Mouse (Mus musculus): ENCODE data around the gene Slc6a19.
"Not testable (repeated sequence)": the region's sequence is repeated elsewhere in the genome, so short reads cannot be mapped to it uniquely, and the experiment has no call there.

Gene Slc6a19

DNA sequence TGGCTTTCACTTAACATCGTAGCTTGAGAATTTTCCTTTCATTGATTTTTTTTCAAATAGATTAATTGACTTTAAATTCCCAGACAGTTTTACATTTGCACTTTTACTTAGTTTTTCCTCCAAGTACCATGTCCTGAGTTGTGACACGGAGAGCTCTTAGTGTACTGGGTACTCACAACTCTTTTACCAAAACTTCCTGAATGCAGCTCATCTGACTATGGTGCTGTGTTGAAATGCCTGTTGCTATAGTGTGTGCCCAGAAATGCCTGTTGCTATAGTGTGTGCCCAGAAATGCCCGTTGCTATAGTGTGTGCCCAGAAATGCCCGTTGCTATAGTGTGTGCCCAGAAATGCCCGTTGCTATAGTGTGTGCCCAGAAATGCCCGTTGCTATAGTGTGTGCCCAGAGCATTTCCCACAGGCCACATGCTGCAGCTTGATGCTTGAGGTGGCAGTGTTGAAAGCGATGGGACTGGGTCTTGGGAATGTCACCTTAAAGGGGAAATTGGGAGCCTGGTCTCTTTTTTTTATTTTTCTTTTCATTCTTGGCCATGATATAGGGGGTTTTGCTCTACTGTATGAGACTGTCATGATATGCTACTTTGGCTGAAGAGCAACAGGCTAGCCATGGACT is at the start of gene Slc6a19:
Gene Slc6a19 (minus strand): TSS at position 172 of the 632 bp plus-strand sequence.
- DNase-seq, result no peak

DNA sequence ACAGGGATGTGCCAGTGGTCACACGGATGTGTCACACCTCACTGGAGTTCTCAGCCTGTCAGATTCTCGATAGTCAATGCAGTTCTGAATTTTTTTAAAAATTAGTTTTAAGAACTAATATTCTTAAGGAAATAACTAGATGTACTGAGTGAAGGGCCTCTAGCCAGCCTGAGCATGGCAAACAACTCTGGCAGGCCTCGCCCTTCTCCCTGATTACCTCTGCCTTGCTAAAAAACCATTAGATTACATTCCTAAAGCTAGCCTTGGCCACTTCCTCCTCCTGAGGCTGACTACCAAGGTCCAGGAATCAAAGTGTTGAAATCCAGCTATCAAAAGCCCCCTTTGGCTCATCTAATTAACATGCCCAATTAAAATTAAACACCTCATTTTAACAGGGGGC is 46.6 kb upstream of the Slc6a19 start:
- DNase-seq, result no peak

DNA sequence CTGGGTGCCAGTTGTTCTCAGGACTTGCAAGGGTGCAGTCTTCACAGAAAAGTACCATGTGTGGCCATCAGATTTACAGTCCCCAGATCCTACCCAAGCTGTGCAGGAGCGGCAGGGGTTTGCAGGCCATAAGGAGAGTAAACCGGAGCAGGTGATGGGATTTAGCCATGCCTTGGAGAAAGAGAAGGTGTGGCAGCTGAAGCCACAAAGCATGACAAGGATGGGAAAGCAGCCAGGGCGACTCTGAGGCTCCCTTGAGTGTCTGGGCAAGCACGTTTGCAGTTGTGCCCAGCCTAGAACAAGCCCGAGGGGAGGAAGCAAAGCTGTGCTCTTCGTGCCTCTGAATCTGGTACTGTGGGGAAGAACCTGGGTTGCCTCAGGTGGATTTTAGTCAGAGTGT is 45.8 kb upstream of the Slc6a19 start:
- DNase-seq, result peak in 1 of 2 experiments; percentile 39

DNA sequence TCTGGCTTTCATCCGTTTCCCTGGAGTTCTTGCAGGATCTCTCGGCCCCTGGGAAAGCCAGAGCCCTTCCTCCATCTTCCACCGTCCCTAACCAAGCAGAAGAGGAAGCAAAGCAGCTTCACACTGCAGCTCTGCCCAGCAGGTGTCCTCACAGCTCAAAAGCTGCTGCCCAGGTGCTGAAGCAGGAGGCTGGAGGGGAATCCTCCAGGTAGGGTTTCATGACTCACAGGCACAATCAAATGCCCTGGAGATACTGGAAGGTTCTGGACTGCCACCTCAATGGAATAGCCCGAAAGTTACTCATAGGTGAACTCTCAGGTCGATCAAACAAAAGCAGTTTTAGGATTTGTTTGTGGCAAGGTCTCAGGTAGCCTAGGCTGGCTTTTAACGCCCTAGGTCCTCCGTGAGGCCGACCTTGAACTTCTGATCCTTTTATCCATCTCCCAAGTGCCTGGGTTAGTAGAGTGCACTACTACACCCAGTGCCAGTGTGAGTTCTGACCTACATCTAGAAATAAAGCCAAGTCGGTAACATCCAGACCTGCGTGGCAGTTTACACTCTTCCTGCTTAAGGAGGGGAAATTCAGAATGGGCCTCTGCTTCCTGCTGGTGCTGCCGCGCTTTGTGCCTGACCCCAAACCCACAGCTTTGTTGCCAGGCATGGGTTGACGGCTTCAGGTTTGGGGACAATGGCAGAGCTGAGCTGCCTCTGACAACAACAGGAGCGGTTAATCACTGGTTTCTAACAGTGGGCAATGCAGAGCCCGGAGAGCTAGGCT is 44.2 kb upstream of the Slc6a19 start:
- peak in 1 of 2 experiments; percentile 43 for DNase-seq

DNA sequence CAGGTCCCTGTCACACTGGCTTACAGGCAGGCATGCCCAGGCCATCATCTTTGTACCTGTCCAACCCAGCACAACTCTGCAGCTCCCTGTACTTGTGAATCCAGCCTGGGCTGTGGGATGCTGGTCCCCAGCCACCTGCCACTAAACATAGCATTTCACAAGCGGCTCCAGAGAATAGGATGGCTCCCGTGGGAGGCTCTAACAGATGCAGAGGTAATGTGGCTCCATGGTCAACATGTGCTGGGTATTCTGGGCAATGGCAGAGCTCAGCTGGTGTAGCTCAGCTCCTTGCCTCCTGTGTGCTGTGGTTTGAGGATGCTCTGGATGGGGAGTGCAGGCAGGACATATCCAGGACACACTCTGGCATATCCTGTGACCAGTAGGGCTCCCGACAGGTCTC is 39.0 kb upstream of the Slc6a19 start:
- no peak for DNase-seq

DNA sequence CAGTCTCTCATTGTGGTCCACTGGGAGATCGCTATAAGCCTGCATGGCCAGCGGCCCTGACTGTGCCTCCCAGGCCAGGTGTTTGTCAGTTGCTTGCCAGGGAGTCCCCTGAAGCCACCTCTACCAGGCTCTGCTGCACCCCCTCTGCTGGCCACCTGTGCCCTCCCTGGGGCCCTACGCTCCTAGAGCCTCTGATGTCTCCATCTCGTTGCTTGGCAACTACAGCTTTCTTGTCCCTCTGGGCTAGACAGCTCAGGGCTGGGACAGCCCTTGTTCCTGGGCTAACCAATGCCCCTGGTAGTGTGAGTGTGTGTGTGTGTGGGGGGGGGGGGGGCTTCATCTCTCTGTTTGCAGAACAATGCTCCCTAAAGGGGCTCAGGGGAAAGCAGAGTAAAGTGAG is 38.3 kb upstream of the Slc6a19 start:
- DNase-seq, result no peak

DNA sequence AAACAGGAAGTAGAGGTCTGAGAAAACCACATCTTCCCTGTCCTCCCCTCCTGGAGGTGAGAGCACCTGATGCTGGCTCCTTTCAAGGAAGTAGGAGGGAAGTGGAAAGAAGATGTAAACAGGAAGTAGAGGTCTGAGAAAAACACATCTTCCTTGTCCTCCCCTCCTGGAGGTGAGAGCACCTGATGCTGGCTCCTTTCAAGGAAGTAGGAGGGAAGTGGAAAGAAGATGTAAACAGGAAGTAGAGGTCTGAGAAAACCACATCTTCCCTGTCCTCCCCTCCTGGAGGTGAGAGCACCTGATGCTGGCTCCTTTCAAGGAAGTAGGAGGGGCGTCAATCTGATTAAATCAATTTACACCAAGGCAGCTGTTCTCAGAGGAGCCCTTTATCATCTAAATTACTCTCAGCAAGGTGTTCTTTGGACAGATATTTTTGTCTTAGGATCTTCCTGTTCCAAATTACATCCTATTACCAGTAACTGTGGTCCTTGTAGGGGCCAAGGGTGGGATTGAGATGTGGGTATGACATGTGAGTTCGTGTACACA is 35.8 kb upstream of the Slc6a19 start:
- not testable (repeated sequence) for DNase-seq

DNA sequence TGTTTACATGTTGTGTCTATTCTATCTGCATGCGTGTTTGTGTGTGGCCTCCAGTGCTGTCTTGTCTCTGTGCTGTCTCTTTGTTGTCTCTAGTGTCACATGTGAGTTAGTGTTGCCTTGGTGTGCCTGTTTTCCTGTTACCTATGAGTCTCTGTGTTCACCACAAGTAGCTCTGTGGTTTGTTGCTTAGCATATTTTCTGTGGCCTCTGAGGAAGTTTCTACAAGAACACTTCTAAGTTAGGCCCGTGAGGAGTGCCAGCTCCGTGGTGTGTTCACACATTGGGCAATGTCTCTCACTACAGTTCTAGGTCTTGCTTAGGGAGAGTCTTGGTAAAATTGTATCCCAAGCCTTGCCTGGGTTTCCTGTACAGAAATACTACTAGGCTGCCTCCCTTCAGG is 32.3 kb upstream of the Slc6a19 start:
- DNase-seq, result peak in 1 of 2 experiments; percentile 19

DNA sequence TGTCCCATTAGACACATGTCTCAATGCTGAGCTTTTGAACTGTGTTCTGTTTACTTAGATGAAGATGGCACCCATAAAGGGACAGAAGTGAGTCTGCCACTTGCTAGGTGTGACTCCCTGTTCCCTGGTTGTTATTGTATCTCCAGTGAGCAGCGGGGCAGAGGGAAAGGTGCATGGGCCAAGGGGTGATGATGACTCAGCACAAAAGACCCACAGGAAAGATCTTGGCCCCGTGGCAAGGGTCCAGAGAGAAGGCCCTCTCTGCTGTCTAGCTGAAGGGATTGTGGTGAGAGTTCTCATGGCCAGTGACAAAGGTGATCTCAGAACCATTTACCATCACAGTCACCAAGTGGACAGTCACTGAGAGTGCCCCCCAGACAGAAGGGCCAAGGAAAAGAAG is 31.3 kb upstream of the Slc6a19 start:
- DNase-seq, result no peak

DNA sequence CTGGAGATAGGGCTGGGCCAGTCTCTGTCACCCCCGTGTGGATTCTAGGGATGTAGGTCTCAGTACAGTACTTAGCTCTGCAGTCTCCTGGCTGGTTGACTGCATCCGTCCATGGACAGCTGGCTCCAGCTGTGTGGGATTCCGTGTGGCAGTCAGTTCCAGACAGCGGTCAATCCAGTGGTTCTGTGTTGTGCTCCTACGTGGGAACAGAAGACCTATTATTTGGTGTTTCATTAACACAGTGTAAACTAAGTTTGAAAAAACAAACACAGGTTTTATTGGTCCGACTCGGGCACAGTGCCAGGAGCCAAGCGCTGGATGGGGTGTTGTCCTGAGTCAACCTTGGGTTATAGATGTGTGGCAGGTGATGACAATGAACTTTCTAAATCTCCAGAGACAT is 30.6 kb upstream of the Slc6a19 start:
- DNase-seq, result peak; percentile 35 to 64

DNA sequence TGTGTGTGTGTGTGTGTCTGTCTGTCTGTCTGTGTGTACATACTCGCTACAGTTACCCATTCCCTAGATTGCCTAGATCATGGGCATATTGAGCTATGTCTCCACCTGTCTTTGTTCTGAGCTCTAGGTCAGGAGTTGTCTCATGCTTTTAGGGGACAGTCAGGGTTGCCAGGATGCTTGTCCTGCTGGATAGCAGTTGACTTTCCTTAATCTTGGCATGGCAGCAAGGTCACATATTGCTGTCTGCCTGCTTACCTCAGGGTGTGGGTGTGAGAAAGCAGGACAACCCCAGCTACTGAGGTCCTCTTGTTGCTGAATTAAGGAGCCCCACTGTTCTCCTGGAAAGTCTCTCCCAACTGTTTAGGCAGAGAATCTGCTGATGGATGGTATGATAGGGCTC is 29.7 kb upstream of the Slc6a19 start:
- DNase-seq, result no peak

DNA sequence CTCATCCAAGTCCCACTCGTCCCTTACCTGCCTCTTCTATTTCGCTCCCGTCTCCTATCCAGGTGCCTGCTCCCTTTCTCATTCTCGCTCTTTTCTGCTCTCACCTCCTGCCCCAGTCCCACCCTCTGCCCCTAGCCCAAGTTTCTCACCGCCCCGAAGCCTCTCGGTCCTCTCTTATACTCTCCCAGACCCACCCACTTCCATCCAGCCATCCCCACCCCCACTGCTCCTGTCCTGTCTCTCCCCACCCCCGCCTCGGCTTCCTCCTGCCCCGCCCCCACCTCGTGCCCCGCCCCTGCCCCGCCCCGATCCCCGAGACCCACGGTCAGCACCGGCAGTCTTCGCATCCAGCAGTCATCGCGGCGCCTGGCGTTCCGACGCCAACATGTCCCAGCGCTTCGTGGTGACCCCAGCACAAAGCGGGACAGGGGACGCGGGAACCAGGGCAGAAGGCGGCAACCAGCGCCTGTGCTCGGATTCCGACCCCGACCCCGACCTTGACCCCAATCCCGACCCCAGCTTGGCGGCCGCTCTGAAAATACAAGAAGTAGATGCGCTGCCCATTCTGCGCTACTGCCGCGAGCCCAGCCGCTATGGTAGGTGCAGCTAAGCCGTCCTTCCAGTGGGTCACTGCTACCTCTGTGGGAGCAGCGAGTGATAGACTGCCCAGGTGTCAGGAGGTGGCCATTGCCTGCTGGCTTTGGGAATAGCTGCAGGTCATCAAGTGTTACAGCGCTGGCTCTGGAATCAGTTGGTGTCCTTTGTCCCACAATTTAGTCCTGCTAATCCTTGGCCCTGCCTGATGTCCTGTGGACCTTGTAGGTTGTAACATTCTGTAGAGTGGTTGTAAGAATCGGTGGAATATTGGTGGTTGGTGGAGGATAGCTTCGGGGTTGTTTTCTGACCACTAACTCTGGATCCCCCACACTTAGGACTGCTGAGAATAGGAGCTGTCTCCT is 28.4 kb upstream of the Slc6a19 start, which contains the start of gene Slc12a7:
Gene Slc12a7 (plus strand): TSS at position 353 of the 959 bp plus-strand sequence.
- peak; percentile 36 to 45 for DNase-seq

DNA sequence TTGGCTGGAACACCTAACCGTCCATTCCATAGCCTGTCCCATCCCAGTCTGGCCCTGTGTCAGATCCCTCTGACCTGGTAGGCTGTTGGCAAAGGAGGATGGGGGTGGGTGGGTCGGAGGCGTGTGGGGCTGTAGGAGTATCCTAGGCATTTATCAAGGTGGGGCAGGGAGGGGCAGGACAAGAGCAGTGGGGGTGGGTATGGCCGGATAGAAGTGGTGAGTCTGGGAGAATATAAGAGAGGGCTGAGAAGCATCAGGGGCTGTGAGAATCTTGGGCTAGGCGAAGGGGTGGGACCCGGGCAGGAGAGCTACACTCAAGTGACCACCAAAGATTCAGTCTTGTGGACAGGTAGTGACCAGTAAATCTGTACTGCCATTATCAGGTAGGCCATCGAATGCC is 27.6 kb upstream of the Slc6a19 start:
- no peak for DNase-seq

DNA sequence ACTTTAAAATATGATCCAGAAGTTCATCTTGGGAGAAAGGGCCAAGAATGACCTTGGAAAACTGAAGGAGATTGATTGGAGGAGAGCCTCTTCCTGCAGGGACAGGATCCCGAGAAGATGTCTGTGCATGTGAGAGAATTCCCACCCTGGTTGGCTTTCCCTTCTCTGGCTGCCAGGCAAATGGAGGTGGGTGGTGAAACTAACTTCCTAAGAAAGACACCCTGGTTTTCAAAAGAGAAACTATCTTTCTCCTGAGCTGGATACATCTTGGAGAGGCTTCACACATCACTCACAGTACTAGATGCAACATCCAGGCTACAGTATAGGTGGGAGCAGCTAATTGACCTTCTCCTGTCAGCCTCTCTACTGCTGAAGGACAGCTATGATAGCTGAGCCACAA is 26.2 kb upstream of the Slc6a19 start:
- DNase-seq, result no peak

DNA sequence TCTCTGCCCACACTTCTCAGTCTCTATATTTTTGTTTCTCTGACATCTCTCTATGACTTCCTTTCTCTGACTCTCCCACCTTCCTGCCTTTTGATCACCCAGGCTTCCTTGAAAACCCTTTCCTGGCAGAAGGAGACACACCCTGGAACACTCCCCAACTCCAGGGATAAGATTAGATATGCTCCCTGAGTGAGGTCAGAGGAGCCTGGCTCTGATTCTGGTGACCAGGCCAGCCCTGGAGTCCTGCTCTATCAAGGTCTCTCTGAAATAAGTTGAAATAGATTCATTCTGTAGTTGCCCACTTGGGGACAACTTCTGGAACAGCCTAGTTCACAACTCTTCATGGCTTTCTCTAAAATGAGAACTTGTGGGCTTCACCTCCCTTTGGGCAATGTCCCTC is 24.0 kb upstream of the Slc6a19 start:
- DNase-seq, result no peak

DNA sequence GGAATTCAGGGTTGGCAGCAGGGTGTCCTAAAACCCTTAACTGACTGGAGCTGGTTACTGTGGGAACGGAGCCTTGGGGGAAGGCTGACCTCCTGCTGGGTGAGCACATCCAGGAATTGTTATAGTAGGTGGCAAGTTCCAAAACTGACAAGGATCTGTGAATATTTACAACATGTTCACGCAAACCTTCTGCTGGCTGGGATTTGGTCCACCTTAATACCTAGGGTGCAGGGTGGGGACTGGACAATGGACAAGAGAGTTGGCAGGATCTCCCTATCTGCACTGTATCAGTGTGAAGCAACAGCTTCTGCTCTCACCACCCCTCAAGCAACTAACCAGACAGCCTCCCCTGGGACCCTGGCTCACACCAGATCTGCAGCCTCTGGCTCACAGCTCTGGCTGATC is 23.0 kb upstream of the Slc6a19 start:
- no peak for DNase-seq

DNA sequence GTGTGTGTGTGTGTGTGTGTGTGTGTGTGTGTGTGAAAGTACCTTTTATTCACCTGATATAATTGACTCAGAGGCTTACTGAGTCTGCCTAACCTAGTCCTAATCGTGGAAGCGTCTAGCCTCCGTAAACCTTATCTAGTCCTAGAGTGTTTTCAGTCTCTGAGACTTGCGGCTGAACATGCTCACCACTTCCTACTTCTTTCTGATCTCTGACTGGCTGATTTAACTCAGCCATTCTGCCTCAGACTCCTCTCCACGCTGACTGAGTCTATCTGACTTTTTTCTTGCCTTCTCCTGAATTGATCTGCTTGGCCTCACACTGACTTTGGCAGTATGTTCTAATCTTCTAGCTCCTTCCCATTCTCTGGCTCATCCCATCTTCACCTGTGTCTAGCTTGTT is 20.6 kb upstream of the Slc6a19 start:
- no peak for DNase-seq

DNA sequence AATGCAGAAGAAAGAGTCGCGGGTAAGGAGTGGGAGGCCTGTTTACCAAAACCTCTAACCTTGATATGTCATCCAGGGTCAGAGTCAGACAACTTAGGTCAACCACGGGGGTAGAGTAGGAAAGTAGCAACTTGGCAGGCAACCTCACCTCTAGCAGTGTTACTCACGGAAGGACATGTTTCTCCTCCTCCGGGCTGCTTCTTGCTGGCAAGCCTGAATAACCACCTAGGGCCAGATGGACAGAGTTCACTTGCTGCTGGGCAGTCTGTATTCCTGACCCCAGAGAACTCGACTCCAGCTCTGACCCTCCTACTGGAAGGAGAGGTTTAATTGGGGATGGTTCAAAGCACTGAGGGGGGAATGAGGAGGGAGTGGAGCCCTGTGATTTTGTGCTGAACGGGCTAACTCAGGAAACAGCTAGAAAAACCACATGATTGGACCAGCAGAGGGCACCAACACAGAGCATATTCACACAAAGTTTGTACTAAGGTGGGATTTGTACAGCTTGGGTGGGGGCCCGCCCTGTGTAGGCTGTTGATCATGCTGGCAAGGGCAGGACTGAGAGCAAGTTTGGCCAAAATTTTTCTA is 18.5 kb upstream of the Slc6a19 start:
- peak in 1 of 2 experiments; percentile 57 for DNase-seq

DNA sequence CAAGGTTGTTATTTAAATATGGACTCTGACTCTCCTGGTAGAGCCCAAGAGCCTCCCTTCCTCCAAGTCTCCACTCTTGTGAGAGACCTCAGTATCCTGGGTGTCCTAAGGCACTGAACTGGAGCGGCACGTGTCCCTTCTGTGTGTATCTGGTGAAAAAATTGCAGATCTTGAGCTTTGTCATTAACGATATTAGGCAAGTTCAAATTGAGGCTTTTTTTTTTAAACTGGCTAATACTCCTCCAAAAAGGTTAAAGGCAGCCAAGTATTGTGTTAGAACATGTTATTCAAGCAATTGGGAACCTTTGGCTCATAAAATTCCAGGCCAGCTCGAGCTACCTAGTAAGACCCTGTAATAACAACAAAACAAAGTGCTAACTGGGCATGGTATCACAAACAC is 15.6 kb upstream of the Slc6a19 start:
- DNase-seq, result no peak

DNA sequence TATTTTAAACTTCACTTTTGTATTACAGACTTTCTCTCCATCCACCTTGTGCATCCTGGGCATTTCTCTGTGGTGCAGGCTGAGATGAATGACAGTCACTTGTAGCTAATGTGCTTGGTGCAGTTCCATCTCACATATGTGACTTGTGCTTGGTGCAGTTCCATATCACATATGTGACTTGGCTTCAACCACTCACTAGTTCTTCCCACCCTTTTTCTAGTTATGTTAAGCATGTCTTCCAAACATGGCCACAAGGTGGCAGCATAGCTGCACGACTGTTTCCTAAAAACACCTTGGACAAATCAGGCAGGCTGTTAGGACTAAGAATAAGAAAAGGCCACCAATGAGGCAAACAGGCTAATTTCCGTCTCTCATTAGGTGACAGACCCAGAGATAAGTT is 13.6 kb upstream of the Slc6a19 start:
- DNase-seq, result peak; percentile 56 to 85

DNA sequence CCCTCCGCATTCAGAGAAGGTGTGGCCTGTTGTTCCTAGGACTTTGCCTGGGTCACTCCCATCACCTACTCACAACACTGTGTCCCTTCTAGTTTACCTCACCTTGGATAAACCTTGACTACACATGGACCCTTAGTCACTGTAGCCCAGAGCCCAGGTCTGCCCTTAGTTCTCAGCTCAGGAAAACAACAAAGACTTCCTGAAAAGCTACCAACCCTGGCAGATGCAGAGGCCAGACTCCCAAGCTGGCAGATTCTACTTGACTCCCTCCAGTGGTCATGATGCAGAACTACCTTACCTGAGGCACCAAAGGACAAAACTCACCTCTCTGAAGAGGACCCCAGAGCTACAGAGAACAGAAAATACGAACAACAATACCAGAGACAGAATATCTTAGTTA is 9.4 kb upstream of the Slc6a19 start:
- DNase-seq, result peak in 1 of 2 experiments; percentile 23

DNA sequence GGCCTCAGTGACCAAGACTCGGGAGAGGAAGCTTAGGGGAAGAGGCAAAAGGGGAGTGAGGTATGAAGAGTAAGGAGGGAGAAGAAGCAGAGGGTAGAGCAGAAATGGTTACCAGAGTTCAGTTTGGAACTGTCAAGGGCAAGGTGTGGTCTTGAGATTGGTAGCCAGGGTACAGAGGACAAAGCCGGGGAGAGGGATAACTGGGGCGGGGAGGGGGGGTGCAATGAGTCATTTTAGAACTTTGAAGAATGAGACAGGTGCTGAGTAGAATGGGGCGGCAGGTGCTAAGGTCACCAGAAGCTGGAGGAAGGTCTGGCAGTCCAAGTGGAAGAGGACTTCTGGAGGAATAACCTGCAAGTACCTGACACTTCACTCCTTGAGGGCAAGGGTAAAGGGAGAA is 8.5 kb upstream of the Slc6a19 start:
- no peak for DNase-seq

DNA sequence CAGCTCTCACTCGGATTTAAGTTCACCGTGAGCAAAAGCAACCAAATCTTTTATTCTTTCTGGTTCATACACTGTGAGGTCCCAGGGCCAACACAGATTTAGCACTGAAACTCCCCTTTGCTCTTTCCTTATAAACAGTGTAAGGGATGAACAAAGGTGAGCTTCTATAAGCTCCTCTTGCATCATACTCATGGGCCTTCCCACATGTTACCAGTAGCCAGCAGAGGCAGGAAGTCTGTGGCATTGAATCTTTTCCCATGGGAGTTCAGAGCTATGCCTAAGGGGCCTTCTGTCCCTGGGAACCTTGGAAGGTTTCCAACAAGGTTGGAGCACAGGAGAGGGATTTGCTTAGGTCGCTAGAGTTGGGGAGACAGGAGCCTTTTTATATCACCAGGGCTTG is 7.6 kb upstream of the Slc6a19 start:
- DNase-seq, result no peak
